Mouse (Mus musculus): ENCODE measurements around the gene Tbxas1.

The Tbxas1 gene

GRCm38 (mm10) chr6:39005267-39005944 lies 130.2 kb downstream of the Tbxas1 start:
- DNase-seq = peak; percentile 21

DNA sequence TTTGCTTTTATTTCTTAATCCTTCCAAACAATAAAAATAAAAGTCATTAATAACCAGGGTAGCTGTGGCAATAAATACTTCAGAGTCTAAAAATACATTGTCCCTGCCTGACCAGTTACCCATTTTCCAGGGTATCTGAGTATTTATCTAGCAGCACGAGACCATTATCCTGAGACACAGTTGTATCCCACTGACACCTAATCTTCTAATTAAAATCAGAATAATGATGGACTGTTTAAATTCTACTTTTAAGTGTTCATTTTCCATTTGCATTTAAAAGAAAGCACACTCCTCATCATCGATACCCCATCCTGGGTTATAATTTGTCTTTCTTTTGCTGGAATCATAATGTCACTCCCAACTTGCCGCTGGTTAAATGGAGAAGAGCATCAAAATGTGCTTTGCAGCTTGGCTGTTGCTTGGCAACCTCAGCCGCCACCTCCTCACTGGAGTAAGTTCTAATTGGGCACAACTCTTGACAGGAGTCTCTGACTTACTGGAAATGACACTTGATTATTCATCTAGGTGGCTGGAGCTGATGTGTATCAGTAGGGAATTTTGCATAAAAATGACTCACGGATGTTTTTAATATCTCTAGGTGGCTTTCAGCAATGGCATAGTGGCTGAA lies 130.9 kb downstream of the Tbxas1 start:
- DNase-seq = no peak

GRCm38 (mm10) chr6:39007223-39007622 lies 132.0 kb downstream of the Tbxas1 start:
- DNase-seq = no peak

- no peak for DNase-seq
Observed at GRCm38 (mm10) chr6:39008116-39008515, 132.9 kb downstream of the Tbxas1 start.

DNA sequence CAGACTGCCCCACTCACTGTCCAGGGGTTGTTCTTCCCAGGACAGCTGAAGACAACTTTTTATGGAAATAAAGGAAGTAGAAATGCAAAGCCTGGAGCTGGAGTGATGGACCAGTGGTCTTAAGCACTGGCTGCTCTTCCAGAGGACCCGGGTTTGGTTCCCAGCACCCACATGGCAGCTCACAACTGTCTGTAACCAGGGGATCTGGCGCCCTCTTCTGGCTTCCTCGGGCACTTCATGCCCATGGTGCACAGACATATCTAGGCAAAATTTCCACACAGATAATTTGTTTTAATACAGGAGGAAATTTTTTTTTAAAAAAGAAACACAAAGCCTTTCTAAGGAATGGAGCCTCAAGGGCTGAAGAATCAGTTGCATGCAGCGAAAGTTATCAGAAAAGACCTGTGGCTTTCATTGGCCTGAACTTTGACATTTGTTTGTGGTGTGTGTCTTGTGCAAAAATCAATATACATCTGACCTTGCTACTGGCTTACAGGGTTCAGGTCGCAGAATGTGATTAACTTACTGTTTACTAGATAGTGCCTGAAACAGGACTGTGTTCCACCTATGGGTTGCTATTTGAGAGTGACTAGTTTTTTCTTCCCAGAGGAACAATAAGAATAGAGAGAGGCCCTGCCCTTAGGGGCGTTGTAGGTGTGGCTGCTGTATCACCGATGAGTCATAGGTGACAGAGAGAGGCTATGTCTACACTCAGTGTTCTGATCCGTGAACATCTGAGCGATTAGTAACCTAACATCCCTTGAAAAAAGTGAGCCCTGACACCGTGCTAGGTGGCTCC lies 138.0 kb downstream of the Tbxas1 start:
- DNase-seq = no peak

- no peak for DNase-seq
Observed at GRCm38 (mm10) chr6:39017942-39018341, 142.7 kb downstream of the Tbxas1 start.

DNA sequence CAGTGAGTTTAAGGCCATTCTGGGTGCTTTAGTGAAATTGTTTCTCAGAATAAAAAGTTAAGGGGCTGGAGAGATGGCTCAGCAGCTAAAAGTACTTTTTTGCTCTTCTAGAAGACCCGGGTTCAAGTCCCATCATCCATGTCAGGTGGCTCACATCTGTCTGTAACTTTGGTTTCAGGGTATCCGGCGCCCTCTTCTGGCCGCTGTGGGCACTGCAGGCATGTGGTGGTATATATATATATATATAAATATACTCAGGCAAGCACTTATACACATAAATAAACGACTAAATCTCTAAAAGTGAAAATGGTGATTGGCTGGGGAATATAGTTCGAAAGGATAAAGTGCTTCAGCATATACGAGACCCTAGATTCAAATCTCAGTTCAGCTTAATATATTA lies 143.6 kb downstream of the Tbxas1 start:
- DNase-seq = no peak

- no peak for DNase-seq
Observed at GRCm38 (mm10) chr6:39019219-39019618, 144.0 kb downstream of the Tbxas1 start.

GRCm38 (mm10) chr6:39021909-39022308 lies 146.7 kb downstream of the Tbxas1 start:
- no peak for DNase-seq

DNA sequence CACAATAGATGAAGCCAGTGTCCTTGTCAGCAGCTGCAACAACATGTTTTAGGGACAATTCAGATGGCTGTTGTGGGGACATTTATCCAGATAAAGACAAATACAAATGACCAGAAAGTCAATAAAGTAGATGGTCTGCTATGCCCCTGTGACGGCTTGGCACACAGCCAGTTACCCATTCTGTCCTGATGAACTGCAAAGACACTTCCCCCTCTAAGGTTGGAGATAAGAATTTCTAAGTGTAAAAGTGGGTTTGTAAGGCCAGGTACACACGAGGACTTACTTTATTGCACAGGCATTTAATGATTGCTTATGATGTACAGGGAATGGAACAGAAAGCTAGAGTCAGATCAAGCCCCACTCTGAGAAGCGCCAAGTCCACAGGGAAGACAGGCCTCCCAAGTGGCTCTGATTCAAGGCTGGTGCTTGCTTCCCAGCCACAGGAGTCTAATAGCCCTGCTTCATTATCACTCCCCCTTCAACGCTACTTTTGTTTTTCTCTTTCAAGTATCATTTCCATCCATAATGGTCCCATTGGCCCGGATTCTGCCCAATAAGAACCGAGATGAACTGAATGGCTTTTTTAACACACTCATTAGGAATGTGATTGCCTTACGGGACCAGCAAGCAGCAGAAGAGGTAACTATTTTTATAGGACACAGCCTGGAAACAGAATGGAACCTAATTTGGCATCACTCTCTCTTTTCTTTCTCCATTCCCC lies 147.4 kb downstream of the Tbxas1 start:
- DNase-seq = no peak

DNA sequence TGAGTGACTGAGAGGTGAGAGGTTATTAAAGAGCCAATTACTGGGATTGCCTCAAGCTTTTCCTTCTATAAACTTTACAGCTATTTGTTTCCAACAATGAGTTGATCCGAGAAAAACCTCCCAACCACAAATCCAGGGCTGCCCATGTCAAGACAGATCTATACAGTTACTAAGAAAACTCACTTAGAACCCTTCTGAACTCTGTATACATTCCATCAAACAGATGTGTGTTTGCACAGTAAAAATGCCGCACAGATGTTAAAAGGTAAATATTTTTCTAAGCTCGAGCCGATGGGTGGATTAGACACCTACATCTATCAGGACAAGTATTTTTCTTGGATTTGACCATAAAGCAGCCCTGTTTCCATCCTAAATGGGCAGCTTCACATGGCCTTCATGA lies 149.4 kb downstream of the Tbxas1 start:
- DNase-seq = peak; percentile 18

DNA sequence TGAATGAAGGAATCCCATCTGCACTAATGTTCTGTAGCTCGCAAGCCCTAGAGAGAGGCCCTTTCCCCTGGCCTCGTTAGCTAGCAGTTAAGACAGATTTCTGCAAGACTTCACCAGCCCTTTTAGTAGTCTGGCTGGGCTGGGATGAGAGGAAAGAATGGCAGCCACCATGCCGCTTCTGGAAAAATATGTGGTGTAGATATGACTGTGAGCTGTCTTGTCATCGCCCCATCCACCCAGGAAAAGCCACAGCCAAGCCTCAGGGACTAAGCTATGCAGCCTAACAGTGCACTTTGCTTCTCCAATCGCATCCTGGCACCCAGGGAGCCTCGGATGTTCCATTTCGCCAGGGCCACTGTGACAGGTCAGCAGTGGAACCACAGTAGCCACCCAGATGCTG lies 149.8 kb downstream of the Tbxas1 start:
- no peak for DNase-seq

- no peak for DNase-seq
Observed at GRCm38 (mm10) chr6:39030714-39031113, 155.5 kb downstream of the Tbxas1 start.

DNA sequence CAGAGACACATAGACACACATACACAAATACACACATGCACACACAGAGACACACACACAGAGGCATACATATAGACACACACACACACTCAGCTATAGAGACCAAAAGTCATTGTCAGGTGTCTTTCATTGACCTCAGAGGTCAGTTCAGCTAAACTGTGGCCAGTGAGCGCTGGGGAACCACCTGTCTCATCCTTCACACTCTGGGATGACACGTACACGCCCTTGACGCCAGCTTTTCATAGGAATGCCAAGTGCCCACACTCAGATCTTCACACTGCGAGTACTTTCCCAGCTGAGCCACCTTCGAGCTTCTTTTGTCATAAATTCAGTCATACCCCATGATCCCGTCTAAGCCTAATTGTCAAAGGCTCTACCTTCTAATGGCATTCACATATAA lies 158.5 kb downstream of the Tbxas1 start:
- no peak for DNase-seq

- no peak for DNase-seq
Observed at GRCm38 (mm10) chr6:39035039-39035438, 159.8 kb downstream of the Tbxas1 start.

DNA sequence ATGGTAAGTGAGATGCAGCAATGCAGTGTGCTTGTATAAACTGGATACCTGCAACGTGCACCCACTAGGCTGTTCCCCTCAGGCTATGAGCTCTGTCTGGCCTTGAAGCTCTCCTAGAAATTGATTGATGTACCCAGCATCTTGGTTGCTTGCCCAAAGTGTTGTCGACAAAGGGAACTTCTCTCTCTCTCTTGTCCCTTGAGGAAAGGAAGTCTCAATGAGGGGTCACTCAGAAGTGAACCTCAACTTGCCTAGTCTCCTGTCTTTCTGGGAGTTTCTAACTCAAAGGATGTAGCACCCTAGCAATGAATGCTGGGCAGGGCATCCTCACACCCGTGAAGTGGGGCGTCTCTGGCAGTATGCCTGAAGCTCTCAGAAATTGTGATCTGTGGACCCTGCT lies 161.0 kb downstream of the Tbxas1 start:
- no peak for DNase-seq

DNA sequence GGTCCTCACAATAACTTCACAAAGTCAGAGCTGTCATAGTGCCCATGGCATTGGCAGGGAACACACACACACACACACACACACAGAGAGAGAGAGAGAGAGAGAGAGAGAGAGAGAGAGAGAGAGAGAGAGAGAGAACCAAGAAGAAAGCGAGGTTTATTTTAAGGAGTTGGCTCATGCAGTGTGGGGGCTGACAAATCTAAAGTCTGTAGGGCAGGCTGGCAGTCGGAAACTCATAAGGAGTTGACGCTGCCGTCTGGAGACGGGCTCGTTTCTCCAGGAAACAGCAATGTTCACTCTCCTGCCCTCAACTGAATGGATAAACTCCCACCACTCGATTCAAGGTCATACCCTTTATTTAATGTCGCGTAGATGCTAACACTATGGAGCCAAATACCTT lies 165.2 kb downstream of the Tbxas1 start:
- DNase-seq = no peak

DNA sequence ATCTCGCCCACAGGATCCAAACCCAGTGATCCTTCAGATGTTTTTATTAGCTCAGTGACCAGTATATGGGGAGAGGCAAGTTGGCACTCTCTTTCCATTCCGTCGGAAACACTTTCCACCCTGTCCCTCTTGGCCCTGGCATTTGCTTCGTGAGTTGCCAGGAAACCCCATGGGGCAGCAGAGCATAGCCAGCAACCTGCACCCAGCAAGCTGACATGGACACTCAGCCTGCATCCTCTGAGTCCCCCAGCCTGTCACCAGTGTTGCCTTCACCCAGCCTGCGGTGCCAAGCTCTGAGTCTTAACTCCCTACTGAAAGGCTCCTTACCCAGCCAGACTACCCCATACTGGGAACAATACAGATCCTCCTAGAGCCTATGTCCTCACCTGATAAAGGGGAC lies 173.9 kb downstream of the Tbxas1 start:
- DNase-seq = no peak

DNA sequence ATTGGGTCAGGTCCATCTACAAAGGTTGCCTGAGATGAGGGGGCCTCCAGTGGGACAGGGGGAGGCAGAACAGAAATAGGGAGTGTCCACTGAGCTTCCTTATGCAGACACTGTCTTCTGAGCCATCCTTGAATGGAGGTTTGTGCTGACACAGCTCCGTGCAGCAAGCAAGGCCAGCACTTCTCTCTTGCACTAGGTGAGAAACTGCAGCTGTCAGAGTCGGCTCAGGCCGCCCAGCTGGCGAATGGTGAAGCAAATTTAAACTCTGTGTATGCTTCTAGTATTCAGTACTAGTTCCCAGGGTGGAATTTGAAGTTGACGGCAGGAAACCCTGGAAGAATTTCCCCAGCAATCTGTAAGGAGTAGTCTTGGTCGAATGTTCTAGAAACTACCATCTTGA lies 175.6 kb downstream of the Tbxas1 start:
- DNase-seq = no peak

- DNase-seq = no peak
Observed at GRCm38 (mm10) chr6:39051799-39052556, 176.8 kb downstream of the Tbxas1 start.

DNA sequence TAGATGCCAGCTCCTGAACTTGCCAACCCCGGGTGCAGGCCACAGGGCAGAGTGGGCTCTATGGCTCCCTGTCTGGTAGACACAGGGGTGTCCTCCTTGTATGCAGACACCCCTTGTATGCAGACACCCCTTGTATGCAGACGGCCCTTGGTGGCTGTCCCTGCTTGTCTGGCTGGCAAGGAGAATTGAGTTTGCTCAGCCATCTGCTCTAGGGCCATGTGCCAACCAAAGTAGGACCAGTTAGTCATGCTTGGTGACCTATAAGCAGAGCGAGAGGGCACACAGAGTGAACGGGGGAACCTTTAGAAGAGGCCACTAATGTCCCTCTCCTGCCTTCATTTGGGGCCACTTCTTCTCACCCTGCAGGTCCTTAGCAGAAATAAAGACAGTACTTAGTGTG lies 177.4 kb downstream of the Tbxas1 start:
- DNase-seq = no peak

DNA sequence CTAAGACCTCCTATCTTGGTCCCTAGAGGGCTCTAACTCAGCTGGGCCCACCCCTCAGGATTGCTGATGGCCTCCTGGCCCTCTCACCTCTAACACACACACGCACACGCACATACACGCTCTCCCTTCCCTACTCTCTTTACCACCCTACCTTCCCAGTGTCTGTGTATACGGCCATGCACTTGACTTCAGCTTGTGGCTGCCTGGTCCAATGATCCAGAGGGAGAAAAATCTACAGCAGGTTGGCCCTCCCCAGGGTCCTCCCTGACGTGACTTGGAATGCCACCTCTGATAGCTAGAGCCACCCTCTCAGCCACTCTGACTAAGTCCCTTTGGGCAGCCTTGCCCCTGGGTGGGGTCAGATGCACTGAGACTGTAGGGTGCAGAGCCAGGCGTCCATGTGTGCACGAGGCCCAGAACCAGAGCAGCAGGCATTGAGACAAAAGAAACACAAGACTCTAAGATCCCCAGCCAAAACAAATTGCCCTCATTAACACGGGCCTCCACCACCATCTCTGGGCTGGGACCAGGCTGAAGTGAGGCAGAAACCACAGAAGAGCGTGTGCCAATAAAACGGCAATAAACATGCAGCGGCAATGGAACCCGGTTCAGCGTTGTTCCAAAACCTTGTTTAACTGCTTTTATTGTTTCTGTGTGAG lies 179.1 kb downstream of the Tbxas1 start:
- DNase-seq = no peak

All from embryo, embryonic 11 days (tissue).